Mouse (Mus musculus) liver, embryonic 12.5 days (tissue): ENCODE data around the gene Tpcn2. TPM values are rescaled to one million over a fixed set of nuclear protein-coding genes. Genes with fewer than 3 reads are reported as not detected.

Source experiments
- ATAC-seq: fragments of 200-750 bp; cut with Nextera tagmentation; 2 replicates; pipeline ENCODE4 v1.8.0; 2017; ENCODE audit warnings: moderate number of reproducible peaks, mild to moderate bottlenecking, moderate library complexity
- H3K27ac ChIP-seq: fragments of 300-500 bp; sonication (generic); 2 replicates; pipeline ENCODE4 v1.5.1; 2016; ENCODE audit warnings: mild to moderate bottlenecking
- H3K27me3 ChIP-seq: fragments of 300-500 bp; sonication (generic); replicated peaks from 2 replicates; pipeline ENCODE4 v1.6.1; 2016; ENCODE audit warnings: mild to moderate bottlenecking, moderate library complexity
- H3K36me3 ChIP-seq: fragments of 300-500 bp; sonication (generic); 2 replicates; pipeline ENCODE4 v1.6.1; 2016; ENCODE audit warnings: mild to moderate bottlenecking, moderate library complexity
- H3K4me1 ChIP-seq: fragments of 300-500 bp; sonication (generic); 2 replicates; pipeline ENCODE4 v1.6.1; 2016
- H3K4me2 ChIP-seq: fragments of 300-500 bp; sonication (generic); 2 replicates; pipeline ENCODE4 v1.6.1; 2016; ENCODE audit warnings: mild to moderate bottlenecking, moderate library complexity
- H3K4me3 ChIP-seq: fragments of 300-500 bp; sonication (generic); 2 replicates; pipeline ENCODE4 v1.5.1; 2016; ENCODE audit warnings: mild to moderate bottlenecking, moderate library complexity
- H3K9ac ChIP-seq: fragments of 300-500 bp; sonication (generic); 2 replicates; pipeline ENCODE4 v1.6.1; 2016; ENCODE audit warnings: mild to moderate bottlenecking, moderate library complexity
- H3K9me3 ChIP-seq: fragments of 300-500 bp; sonication (generic); replicated peaks from 2 replicates; pipeline ENCODE4 v1.6.1; 2016; ENCODE audit warnings: mild to moderate bottlenecking, moderate library complexity
- WGBS: fragments of 180-500 bp; shearing (Covaris S2); methylation state at CpG from one replicate; pipeline ENCODE4 v1.1.7; 2016; ENCODE audit not compliant: insufficient replicate concordance; 5-methylcytosine and 5-hydroxymethylcytosine counted together
- polyA plus RNA-seq: library from polyadenylated mRNA; unstranded; fragments of >200 nt; fragmentation: Nextera tagmentation; extraction: Ambion mirVana; gene quantifications from 2 replicates; pipeline ENCODE4 v1.2.1, GENCODE M21; 2016

The Tpcn2 gene
- polyA plus RNA-seq, 1 experiment from 2014 or later = 2.9 TPM

- Histone ChIP-seq H3K4me2 (no peak overlapping the region), H3K4me3 (no peak overlapping the region), H3K9ac (no peak overlapping the region), H3K9me3 (no peaks in the 10 kb centered on the region; the same call in 1 of the 2 replicates), H3K27ac (no peak overlapping the region), H3K4me1 (no peaks in the 10 kb centered on the region), H3K27me3 (no peaks in the 10 kb centered on the region), H3K36me3 (no peaks in the 10 kb centered on the region)
- no peak for ATAC-seq
- WGBS = 66% methylated on average over 1 of the region's 1 CpGs
Observed at GRCm38 (mm10) chr7:145137871-145138270, 145.9 kb downstream of the Tpcn2 start.

- Histone ChIP-seq H3K4me1 (no peaks in the 10 kb centered on the region), H3K4me3 (no peak overlapping the region), H3K36me3 (no peaks in the 10 kb centered on the region), H3K4me2 (no peak overlapping the region), H3K9me3 (no peaks in the 10 kb centered on the region; the same call in 1 of the 2 replicates), H3K9ac (no peak overlapping the region), H3K27ac (no peak overlapping the region), H3K27me3 (no peaks in the 10 kb centered on the region)
- 72% methylated on average over 4 of the region's 4 CpGs for WGBS
- no peak for ATAC-seq
Observed at GRCm38 (mm10) chr7:145136831-145137230, 147.0 kb downstream of the Tpcn2 start.

Other genes with a start within 250 kb of the Tpcn2 start
- gene 1810010D01Rik, start 75.9 kb downstream of the Tpcn2 start, polyA plus RNA-seq = 0.30 and 0.38 TPM in 2 replicates
- not detected in 2 replicates for gene Mrgprf, start 16.8 kb upstream of the Tpcn2 start, polyA plus RNA-seq
- gene Mrgprd, start 30.8 kb upstream of the Tpcn2 start, polyA plus RNA-seq = not detected in 2 replicates